Comparison of ENCODE assay signal across 8 mouse cellular contexts in the genomic region with DNA sequence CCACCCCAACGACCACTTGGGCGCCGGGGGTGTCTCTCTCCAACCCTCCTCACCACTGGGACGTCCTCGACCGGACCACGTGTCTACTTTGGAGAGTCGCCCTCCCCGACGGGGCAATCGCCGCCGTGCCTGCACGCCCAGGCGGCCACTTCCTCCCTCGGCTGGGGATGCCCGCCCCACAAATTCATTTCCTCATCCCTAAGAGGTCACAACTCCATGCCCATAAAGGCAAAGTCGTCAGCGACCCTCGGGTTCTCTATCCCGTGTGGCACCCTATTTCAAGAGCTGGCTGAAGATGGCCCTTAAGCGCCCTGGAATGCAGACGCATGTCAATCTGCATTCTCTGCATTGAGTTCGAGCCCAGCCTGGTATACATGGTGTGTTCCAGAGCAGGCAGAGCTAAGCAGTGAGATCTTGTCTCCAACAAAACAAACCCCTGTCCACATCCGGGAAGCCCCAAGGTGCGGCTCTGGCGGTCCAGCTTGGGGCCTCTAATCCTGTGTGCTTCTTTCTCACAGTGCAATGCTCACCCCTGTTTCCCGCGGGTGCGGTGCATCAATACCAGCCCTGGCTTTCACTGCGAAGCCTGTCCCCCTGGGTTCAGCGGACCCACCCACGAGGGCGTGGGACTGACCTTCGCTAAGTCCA. TPM values are rescaled to one million over a fixed set of nuclear protein-coding genes. Genes with fewer than 3 reads are reported as not detected.
A peak's percentile ranks its signal among the peaks of the same experiment; 100 is the strongest.
DNase-seq lines count a peak whose midpoint lies in the region; ATAC-seq and TF ChIP-seq lines count a peak whose summit lies in the region.
"Had no signal": no experiment of that assay in that cellular context is flagged by ENCODE, and none has a peak within 500 bp of the region (broad histone marks: within the 10 kb centered on the region; RNA-seq: fewer than 3 reads in every experiment).

No protein-coding gene starts in this region.

- no peaks in the 10 kb centered on the region for H3K36me3 ChIP-seq in forebrain, postnatal 0 days (ENCODE audit: insufficient read depth)
- no peaks in the 10 kb centered on the region for H3K36me3 ChIP-seq in liver, postnatal 0 days (replicated peaks; ENCODE audit: insufficient read depth, low read length)
- no peaks in the 10 kb centered on the region for H3K36me3 ChIP-seq in stomach, embryonic 15.5 days
- H3K36me3 ChIP-seq: hindbrain, embryonic 15.5 days had no signal

- no peak for TF ChIP-seq CTCF in forebrain, postnatal 0 days (IDR thresholded peaks at IDR 0.05; ENCODE audit: low read depth)
- no peak for TF ChIP-seq CTCF in liver, postnatal 0 days (IDR thresholded peaks at IDR 0.05; ENCODE audit: low read depth)

- peak; percentile 27 to 41 for DNase-seq in lung, adult 18-20 months
- DNase-seq in lung, postnatal 25 days (ENCODE audit: low spot score), result no peak
- no peak for DNase-seq in forebrain, postnatal 0 days
- peak; percentile 41 for DNase-seq in liver, postnatal 0 days
- no peak for DNase-seq in adrenal gland, adult 8-10 months
- no peak for DNase-seq in adrenal gland, adult 18-20 months (ENCODE audit: low spot score in 2 of 2)

- ATAC-seq in forebrain, postnatal 0 days, result 0 out of 2 replicates have a peak, but pooled peaks have one; percentile 7
- peak; percentile 8; the same call in 1 of the 2 replicates for ATAC-seq in liver, postnatal 0 days
- ATAC-seq in stomach, embryonic 15.5 days (ENCODE audit: insufficient read depth, low FRiP score, low read depth), result no peak

- TF ChIP-seq EP300 in liver, postnatal 0 days (IDR thresholded peaks at IDR 0.05; ENCODE audit: low read depth), result no peak

- no peak overlapping the region for H3K4me3 ChIP-seq in forebrain, postnatal 0 days (ENCODE audit: low read depth, low read length)
- H3K4me3 ChIP-seq in liver, postnatal 0 days (ENCODE audit: low read depth, low read length), result peak overlapping the region; percentile 53
- H3K4me3 ChIP-seq in stomach, embryonic 15.5 days (replicated peaks), result peak overlapping the region; percentile 37

- no peak overlapping the region for H3K9ac ChIP-seq in forebrain, postnatal 0 days
- H3K9ac ChIP-seq in liver, postnatal 0 days (replicated peaks), result no peak overlapping the region
- no peak overlapping the region for H3K9ac ChIP-seq in stomach, embryonic 15.5 days
- H3K9ac ChIP-seq: hindbrain, embryonic 15.5 days had no signal

- H3K27ac ChIP-seq in forebrain, postnatal 0 days (ENCODE audit: low read depth, low read length), result no peak overlapping the region
- H3K27ac ChIP-seq in liver, postnatal 0 days (ENCODE audit: low read depth), result no peak overlapping the region
- H3K27ac ChIP-seq in stomach, embryonic 15.5 days, result no peak overlapping the region
- H3K27ac ChIP-seq: hindbrain, embryonic 15.5 days had no signal

- H3K4me2 ChIP-seq in forebrain, postnatal 0 days (ENCODE audit: low read depth), result no peak overlapping the region
- H3K4me2 ChIP-seq in liver, postnatal 0 days (ENCODE audit: low read depth, low read length), result peak overlapping the region; percentile 68; the same call in 1 of the 2 replicates
- peak overlapping the region; percentile 68 for H3K4me2 ChIP-seq in stomach, embryonic 15.5 days

- no peaks in the 10 kb centered on the region for H3K9me3 ChIP-seq in forebrain, postnatal 0 days (ENCODE audit: low read length)
- H3K9me3 ChIP-seq in liver, postnatal 0 days (ENCODE audit: low read length), result no peaks in the 10 kb centered on the region
- no peaks in the 10 kb centered on the region for H3K9me3 ChIP-seq in stomach, embryonic 15.5 days
- H3K9me3 ChIP-seq: hindbrain, embryonic 15.5 days had no signal

- peaks cover 77% of the 10 kb centered on the region for H3K27me3 ChIP-seq in forebrain, postnatal 0 days (ENCODE audit: insufficient read depth, low read length)
- H3K27me3 ChIP-seq in liver, postnatal 0 days (ENCODE audit: insufficient read depth, low read length), result peaks cover 77% of the 10 kb centered on the region
- peaks cover 77% of the 10 kb centered on the region for H3K27me3 ChIP-seq in stomach, embryonic 15.5 days (replicated peaks)

- 0 out of 2 replicates have a peak, but pooled peaks cover 7% of the 10 kb centered on the region for H3K4me1 ChIP-seq in forebrain, postnatal 0 days (ENCODE audit: insufficient read depth)
- peaks cover 26% of the 10 kb centered on the region for H3K4me1 ChIP-seq in liver, postnatal 0 days (ENCODE audit: insufficient read depth)
- H3K4me1 ChIP-seq in stomach, embryonic 15.5 days, result peaks cover 35% of the 10 kb centered on the region

- 7% methylated on average over 35 of the region's 35 CpGs for WGBS in forebrain, postnatal 0 days
- 5% methylated on average over 35 of the region's 35 CpGs for WGBS in liver, postnatal 0 days (ENCODE audit: insufficient replicate concordance)
- WGBS in stomach, embryonic 15.5 days, result 6% methylated on average over 35 of the region's 35 CpGs

RNA-seq across cellular contexts. Expression of a gene that starts 2.0 kb away (rescaled TPM):
- total RNA-seq in forebrain, postnatal 0 days (2014; rRNA removed), result 0.81 TPM in 1 of 2 replicates, not detected in the other
- 0.05 and 0.29 TPM in 2 replicates for polyA plus RNA-seq in forebrain, postnatal 0 days (2015; fragmentation: Nextera tagmentation; extraction: Ambion mirVana)
- polyA plus RNA-seq in liver, postnatal 0 days (2015; fragmentation: Nextera tagmentation; extraction: Ambion mirVana), result 3.0 and 4.0 TPM in 2 replicates
- polyA plus RNA-seq in stomach, embryonic 15.5 days (2015; fragmentation: Nextera tagmentation; extraction: Ambion mirVana), result 0.22 and 0.28 TPM in 2 replicates
- total RNA-seq in adrenal gland, adult 8-10 months (2022), result under 1 TPM in 3 of 4 experiments, not detected in 1; 0.17 to 0.61 (median 0.27) TPM
- total RNA-seq in adrenal gland, adult 18-20 months (2021), result under 1 TPM in 1 of 2 experiments, not detected in 1; 0.35 TPM

RNA-seq across cellular contexts. Expression of a gene that starts 22.3 kb away (rescaled TPM):
- 28.1 and 38.7 TPM in 2 replicates for total RNA-seq in forebrain, postnatal 0 days (2014; rRNA removed)
- polyA plus RNA-seq in forebrain, postnatal 0 days (2015; fragmentation: Nextera tagmentation; extraction: Ambion mirVana), result 7.1 and 9.0 TPM in 2 replicates
- polyA plus RNA-seq in liver, postnatal 0 days (2015; fragmentation: Nextera tagmentation; extraction: Ambion mirVana), result 6.7 and 7.1 TPM in 2 replicates
- 16.1 and 17.5 TPM in 2 replicates for polyA plus RNA-seq in stomach, embryonic 15.5 days (2015; fragmentation: Nextera tagmentation; extraction: Ambion mirVana)
- 10 to 100 TPM; 64.2 to 82.6 (median 76.1) TPM for total RNA-seq in adrenal gland, adult 8-10 months (2022)
- total RNA-seq in adrenal gland, adult 18-20 months (2021), result 10 to 100 TPM; 64.0 to 70.2 TPM

RNA-seq across cellular contexts. Expression of a gene that starts 45.7 kb away (rescaled TPM):
- total RNA-seq in forebrain, postnatal 0 days (2014; rRNA removed), result 8.1 and 9.3 TPM in 2 replicates
- 6.2 and 8.0 TPM in 2 replicates for polyA plus RNA-seq in forebrain, postnatal 0 days (2015; fragmentation: Nextera tagmentation; extraction: Ambion mirVana)
- 0.16 TPM in 1 of 2 replicates, not detected in the other for polyA plus RNA-seq in liver, postnatal 0 days (2015; fragmentation: Nextera tagmentation; extraction: Ambion mirVana)
- 1.7 and 2.2 TPM in 2 replicates for polyA plus RNA-seq in stomach, embryonic 15.5 days (2015; fragmentation: Nextera tagmentation; extraction: Ambion mirVana)
- total RNA-seq in adrenal gland, adult 8-10 months (2022), result 1 to 10 TPM in 2 of 4 experiments, under 1 TPM in 2; 0.70 to 1.6 (median 1.1) TPM
- not detected for total RNA-seq in adrenal gland, adult 18-20 months (2021)

RNA-seq across cellular contexts. Expression of a gene that starts 59.8 kb away (rescaled TPM):
- total RNA-seq in forebrain, postnatal 0 days (2014; rRNA removed), result 52.5 and 58.4 TPM in 2 replicates
- polyA plus RNA-seq in forebrain, postnatal 0 days (2015; fragmentation: Nextera tagmentation; extraction: Ambion mirVana), result 37.8 and 45.3 TPM in 2 replicates
- 0.12 TPM in 1 of 2 replicates, not detected in the other for polyA plus RNA-seq in liver, postnatal 0 days (2015; fragmentation: Nextera tagmentation; extraction: Ambion mirVana)
- 4.2 and 4.4 TPM in 2 replicates for polyA plus RNA-seq in stomach, embryonic 15.5 days (2015; fragmentation: Nextera tagmentation; extraction: Ambion mirVana)
- 1 to 10 TPM; 2.8 to 5.3 (median 4.1) TPM for total RNA-seq in adrenal gland, adult 8-10 months (2022)
- 1 to 10 TPM; 2.0 to 2.5 TPM for total RNA-seq in adrenal gland, adult 18-20 months (2021)

Comparison
In these comparisons a context has a peak if more than half of its experiments do, and no peak if none do; other contexts are left out.
1. DNase-seq: peak in lung, adult 18-20 months (2 of 2) and liver, postnatal 0 days (single experiment); none in lung, postnatal 25 days (single experiment), forebrain, postnatal 0 days (single experiment), adrenal gland, adult 8-10 months (single experiment) and adrenal gland, adult 18-20 months (0 of 2).